Mouse (Mus musculus) intestine, postnatal 0 days (tissue): ENCODE measurements around the gene Zfp93. TPM values are rescaled to one million over a fixed set of nuclear protein-coding genes. Genes with fewer than 3 reads are reported as not detected.

Experiments
- ATAC-seq: fragments of 200-750 bp; cut with Nextera tagmentation; 2 replicates; pipeline ENCODE4 v1.8.0; 2017; ENCODE audit warnings: mild to moderate bottlenecking, moderate TSS enrichment, moderate library complexity
- H3K27ac ChIP-seq: fragments of 300-500 bp; sonication (generic); 2 replicates; pipeline ENCODE4 v1.5.1; 2014; ENCODE audit warnings: mild to moderate bottlenecking, low read depth, low read length, moderate library complexity
- H3K27me3 ChIP-seq: fragments of 300-500 bp; sonication (generic); replicated peaks from 2 replicates; pipeline ENCODE4 v1.6.1; 2014; ENCODE audit warnings: low read length, mixed read lengths; ENCODE audit not compliant: control insufficient read depth, insufficient read depth
- H3K36me3 ChIP-seq: fragments of 300-500 bp; sonication (generic); 2 replicates; pipeline ENCODE4 v1.6.1; 2014; ENCODE audit warnings: mild to moderate bottlenecking, moderate library complexity; ENCODE audit not compliant: control insufficient read depth, insufficient read depth
- H3K4me1 ChIP-seq: fragments of 300-500 bp; sonication (generic); replicated peaks from 2 replicates; pipeline ENCODE4 v1.6.1; 2014; ENCODE audit warnings: antibody characterized with exemption, low read length, mixed read lengths; ENCODE audit not compliant: control insufficient read depth, insufficient read depth
- H3K4me2 ChIP-seq: fragments of 300-500 bp; sonication (generic); replicated peaks from 2 replicates; pipeline ENCODE4 v1.6.1; 2014; ENCODE audit warnings: low read depth, mild to moderate bottlenecking, moderate library complexity
- H3K4me3 ChIP-seq: fragments of 300-500 bp; sonication (generic); 2 replicates; pipeline ENCODE4 v1.5.1; 2014; ENCODE audit warnings: low read depth, low read length
- H3K9ac ChIP-seq: fragments of 300-500 bp; sonication (generic); 2 replicates; pipeline ENCODE4 v1.6.1; 2014; ENCODE audit warnings: mild to moderate bottlenecking, low read depth, low read length
- H3K9me3 ChIP-seq: fragments of 300-500 bp; sonication (generic); 2 replicates; pipeline ENCODE4 v1.6.1; 2016; ENCODE audit warnings: mixed run types; ENCODE audit not compliant: control insufficient read depth
- CTCF ChIP-seq: sonication (generic); IDR thresholded peaks from 2 replicates; pipeline ENCODE4 v1.5.1; 2016; ENCODE audit warnings: low read depth, mild to moderate bottlenecking, control low read depth, antibody characterized with exemption, moderate library complexity
- WGBS: fragments of 180-500 bp; shearing (Covaris S2); extraction: QIAGEN DNeasy Blood & Tissue Kit; methylation state at CpG from one replicate; pipeline ENCODE4 v1.1.7; 2014; 5-methylcytosine and 5-hydroxymethylcytosine counted together
- polyA plus RNA-seq: library from polyadenylated mRNA; unstranded; fragments of >200 nt; fragmentation: Nextera tagmentation; extraction: Ambion mirVana; gene quantifications from 2 replicates; pipeline ENCODE4 v1.2.1, GENCODE M21; 2015

Gene Zfp93
- polyA plus RNA-seq, 1 experiment from 2014 or later: 3.2 TPM

DNA sequence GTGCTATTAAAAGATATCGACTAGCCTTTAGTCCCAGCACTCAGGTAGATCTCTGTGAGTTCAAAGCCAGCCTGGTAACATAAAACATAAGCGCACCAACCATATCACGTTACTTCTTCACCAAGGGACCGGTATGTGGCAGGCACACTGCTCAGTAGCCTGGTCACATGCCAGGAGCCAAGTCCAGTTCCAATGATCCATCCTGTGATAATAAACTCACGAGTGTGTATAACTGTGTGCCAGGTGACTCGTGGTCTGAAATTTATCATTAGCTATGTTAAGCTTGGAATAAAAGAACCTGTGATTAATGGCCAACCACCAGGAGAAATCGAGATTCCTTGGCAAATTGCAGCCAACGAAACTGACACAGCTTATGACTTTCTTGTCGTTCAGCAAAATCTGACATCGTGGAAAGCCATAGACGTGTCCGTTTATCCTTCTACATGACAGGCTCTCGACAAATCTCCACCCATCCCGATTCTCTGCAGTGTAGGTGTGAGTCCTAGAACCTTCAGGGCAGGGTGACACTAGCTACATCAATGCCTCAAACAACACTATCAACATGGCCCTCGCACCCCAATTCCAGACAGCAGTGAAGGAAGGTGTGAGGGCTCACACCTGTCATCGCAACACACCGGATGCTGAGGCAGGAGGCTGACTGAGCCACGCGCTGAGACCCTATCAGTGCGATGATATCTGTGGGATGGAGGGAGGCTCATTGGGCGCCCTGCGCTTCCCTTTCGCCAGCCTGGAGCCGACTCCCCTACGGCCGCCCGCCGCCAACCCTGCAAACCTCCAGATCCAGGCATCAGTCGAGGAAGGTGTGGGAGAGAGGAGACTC, 45.7 kb downstream of the Zfp93 start:
- Histone ChIP-seq H3K36me3 (no peaks in the 10 kb centered on the region; the same call in 1 of the 2 replicates), H3K4me3 (peak overlapping the region; percentile 55), H3K9ac (peak overlapping the region; percentile 53), H3K4me1 (no peaks in the 10 kb centered on the region; the same call in 1 of the 2 replicates), H3K9me3 (no peaks in the 10 kb centered on the region), H3K27ac (no peak overlapping the region), H3K4me2 (peak overlapping the region; percentile 78), H3K27me3 (peaks cover 25% of the 10 kb centered on the region)
- no peak for TF ChIP-seq CTCF
- 21% methylated on average over 29 of the region's 29 CpGs for WGBS
- peak; percentile 53 for ATAC-seq

DNA sequence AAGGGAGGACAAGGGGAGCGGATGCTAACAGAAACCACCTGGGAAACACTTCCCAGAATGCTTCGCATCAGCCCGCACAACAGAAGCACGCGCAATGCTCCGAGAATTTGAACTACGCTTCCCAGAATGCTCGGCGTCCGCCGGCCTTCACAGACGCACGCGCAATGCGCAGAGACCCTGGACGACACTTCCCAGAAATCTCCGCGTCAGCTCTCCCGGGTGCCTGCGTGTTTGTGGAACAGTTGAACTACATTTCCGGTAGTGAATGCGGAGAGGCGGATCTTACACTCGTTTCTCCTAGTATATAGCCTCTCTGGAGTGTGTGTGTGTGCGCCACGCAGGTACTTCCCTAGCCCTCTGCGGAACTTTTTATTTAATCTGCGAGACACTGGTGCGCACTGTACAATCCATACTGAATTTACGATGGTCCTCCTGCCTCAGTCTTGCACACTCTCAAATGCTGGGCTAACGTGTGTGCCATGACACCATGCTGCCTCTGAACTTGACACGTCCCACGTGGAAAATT, 46.4 kb downstream of the Zfp93 start, which contains the start of gene Zfp94:
Zfp94 (minus strand) TSS at position 100 of the 526 bp plus-strand sequence.
- peak; percentile 95 for ATAC-seq
- peak within 1 kb of the TSS; percentile 55 for H3K4me3 ChIP-seq
- peak within 1 kb of the TSS; percentile 78 for H3K4me2 ChIP-seq
- peaks cover 25% of the 10 kb centered on the region for H3K27me3 ChIP-seq
- WGBS: under 1% methylated on average over 33 of the region's 33 CpGs
- H3K9me3 ChIP-seq: no peaks in the 10 kb centered on the region
- H3K27ac ChIP-seq: no peak within 1 kb of the TSS
- peak within 1 kb of the TSS; percentile 53 for H3K9ac ChIP-seq
- no peaks in the 10 kb centered on the region; the same call in 1 of the 2 replicates for H3K36me3 ChIP-seq
- no peak for TF ChIP-seq CTCF
- H3K4me1 ChIP-seq: no peaks in the 10 kb centered on the region; the same call in 1 of the 2 replicates

DNA sequence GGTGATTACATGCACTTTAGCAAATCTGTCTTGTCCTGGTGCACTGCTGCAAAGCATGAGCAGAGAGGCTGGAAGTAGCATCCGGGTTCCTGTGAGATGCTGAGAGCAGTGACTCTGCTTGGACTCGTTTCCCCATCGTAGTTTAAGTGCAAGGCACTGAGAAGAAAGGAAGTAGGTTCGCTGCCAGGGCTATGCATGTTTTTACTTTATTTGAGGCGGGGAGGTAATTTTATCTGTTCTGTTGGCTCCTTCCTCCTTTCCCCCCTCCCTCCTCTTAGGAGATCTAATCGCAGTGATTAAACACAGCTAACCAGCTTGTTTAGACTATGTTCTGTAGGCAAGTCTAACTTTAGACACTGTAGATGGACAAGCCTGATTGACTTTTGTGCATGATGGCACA, 48.7 kb downstream of the Zfp93 start:
- Histone ChIP-seq H3K4me2 (no peak overlapping the region), H3K27ac (no peak overlapping the region), H3K27me3 (peaks cover 28% of the 10 kb centered on the region), H3K36me3 (no peaks in the 10 kb centered on the region), H3K9me3 (no peaks in the 10 kb centered on the region), H3K4me3 (no peak overlapping the region), H3K4me1 (no peaks in the 10 kb centered on the region; the same call in 1 of the 2 replicates), H3K9ac (no peak overlapping the region)
- no peak for ATAC-seq
- no peak for TF ChIP-seq CTCF
- 58% methylated on average over 6 of the region's 6 CpGs for WGBS

DNA sequence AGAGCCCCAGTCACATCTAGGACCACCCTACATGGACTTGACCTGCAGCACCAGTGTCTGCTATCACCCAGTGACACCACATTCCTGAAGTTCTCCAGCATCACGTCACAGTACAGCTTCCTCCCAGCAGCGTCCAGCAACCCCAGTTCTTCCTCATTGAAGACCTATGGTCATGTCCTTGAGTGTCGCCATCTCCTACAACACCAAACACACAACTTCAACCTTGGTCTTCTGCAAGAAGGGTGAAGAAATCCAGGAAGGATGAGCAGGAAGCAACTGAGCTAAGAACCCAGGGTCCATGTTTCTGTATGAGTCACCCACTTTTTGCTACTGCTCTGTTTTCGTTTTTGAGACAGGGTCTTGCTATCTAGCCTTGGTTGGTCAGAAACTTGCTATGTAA, 52.4 kb downstream of the Zfp93 start:
- no peak overlapping the region for H3K9ac ChIP-seq
- no peak overlapping the region for H3K4me3 ChIP-seq
- H3K4me1 ChIP-seq: no peaks in the 10 kb centered on the region
- peaks cover 51% of the 10 kb centered on the region for H3K27me3 ChIP-seq
- H3K36me3 ChIP-seq: no peaks in the 10 kb centered on the region
- H3K27ac ChIP-seq: no peak overlapping the region
- no peak for ATAC-seq
- no peak for TF ChIP-seq CTCF
- H3K4me2 ChIP-seq: no peak overlapping the region
- H3K9me3 ChIP-seq: peaks cover 8% of the 10 kb centered on the region
- 68% methylated on average over 4 of the region's 4 CpGs for WGBS

DNA sequence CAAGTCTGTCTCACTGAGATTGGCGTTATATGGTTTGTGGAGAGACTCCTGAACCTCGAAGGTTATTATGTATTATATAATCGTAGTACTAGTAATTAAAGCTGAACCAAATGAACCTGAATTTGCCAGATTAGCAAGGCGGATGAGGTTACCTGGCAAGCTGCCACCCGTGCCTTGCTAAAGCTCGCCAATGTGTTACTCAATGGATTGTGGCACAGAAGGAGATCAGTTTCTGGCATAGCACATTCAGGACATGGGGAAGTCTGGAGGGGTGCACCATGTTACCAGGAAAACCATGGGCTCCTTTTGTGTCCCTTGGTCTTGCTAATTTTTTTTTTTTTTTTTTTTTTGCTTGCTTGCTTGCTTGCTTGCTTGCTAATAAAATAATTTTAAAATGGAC, 55.0 kb downstream of the Zfp93 start:
- no peak overlapping the region for H3K4me2 ChIP-seq
- peaks cover 42% of the 10 kb centered on the region for H3K27me3 ChIP-seq
- no peak for ATAC-seq
- WGBS: 77% methylated on average over 6 of the region's 6 CpGs
- no peak overlapping the region for H3K9ac ChIP-seq
- H3K36me3 ChIP-seq: no peaks in the 10 kb centered on the region
- TF ChIP-seq CTCF: no peak
- no peaks in the 10 kb centered on the region for H3K4me1 ChIP-seq
- no peak overlapping the region for H3K27ac ChIP-seq
- H3K9me3 ChIP-seq: peaks cover 8% of the 10 kb centered on the region
- H3K4me3 ChIP-seq: no peak overlapping the region

DNA sequence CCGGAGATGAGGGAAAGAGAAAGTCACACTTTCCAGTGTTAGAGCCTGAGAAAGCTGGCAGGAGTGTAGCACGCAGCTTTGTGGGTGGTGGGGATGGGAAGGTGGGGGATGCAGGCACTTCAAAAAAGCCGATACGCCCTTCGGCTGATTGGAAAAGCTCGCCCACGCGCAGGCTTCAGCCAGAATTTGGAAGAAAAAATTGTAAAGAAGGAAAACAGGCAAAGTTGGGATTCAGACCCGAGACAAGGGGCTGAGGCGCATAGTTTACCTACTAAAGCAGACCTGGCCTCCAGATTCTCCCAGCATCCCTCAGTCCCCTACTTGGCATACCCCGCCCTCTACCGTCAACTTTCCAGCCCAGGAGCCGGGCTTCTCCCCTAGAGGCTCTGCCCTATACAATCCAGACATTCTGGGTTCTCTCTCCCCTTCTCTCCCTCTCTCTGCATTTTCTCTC, 55.5 kb downstream of the Zfp93 start:
- whole genome bisulfite sequencing: 14% methylated on average over 13 of the region's 13 CpGs
- ATAC-seq: no peak
- H3K4me1 ChIP-seq: no peaks in the 10 kb centered on the region
- H3K27ac ChIP-seq: no peak overlapping the region
- peaks cover 8% of the 10 kb centered on the region for H3K9me3 ChIP-seq
- no peak overlapping the region; the same call in 1 of the 2 replicates for H3K9ac ChIP-seq
- H3K4me2 ChIP-seq: peak overlapping the region; percentile 39
- TF ChIP-seq CTCF: no peak
- H3K36me3 ChIP-seq: no peaks in the 10 kb centered on the region
- 0 out of 2 replicates have a peak overlapping the region, but pooled peaks have one; percentile 5 for H3K4me3 ChIP-seq
- peaks cover 38% of the 10 kb centered on the region for H3K27me3 ChIP-seq
